Mouse (Mus musculus) small intestine, adult 2 months (tissue): Measurements from ENCODE around the gene Dnajc15.

Source experiments
- CTCF ChIP-seq: fragments of 200-500 bp; IDR thresholded peaks from 2 replicates; pipeline ENCODE4 v1.5.1; 2012; ENCODE audit warnings: low read depth, mild to moderate bottlenecking, control low read depth, inconsistent platforms, low read length, moderate library complexity, mixed read lengths; ENCODE audit not compliant: insufficient replicate concordance, insufficient read length; ENCODE audit errors: extremely low read depth
- POLR2A ChIP-seq: fragments of 200-500 bp; IDR thresholded peaks from 2 replicates; pipeline ENCODE4 v1.6.1; 2012; ENCODE audit warnings: low read depth, mild to moderate bottlenecking, control low read depth, inconsistent platforms, low read length, moderate library complexity

DNA sequence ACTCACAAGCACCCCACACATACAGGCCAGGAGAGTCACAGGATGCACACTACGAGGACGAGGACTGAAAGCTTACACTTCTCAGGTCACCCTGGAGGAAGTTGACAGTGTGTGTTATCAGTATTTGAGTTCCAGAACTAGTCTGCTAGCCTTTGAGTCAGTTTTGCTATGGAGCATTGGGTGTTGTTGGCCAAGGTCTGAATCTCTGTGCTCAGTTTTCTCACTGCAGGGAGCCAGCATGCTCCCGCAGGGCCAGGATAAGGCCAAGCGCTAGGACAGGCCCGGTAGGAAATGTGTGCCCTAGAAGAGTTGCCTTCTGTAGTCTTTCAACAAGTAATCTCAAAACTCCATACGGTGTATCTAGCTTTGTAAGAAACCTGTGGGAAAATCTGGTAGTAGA lies 34.4 kb downstream of the Dnajc15 start:
- TF ChIP-seq POLR2A (no peak), CTCF (no peak)
